Mouse (Mus musculus): ENCODE measurements at regions not wholly inside any gene's neighbourhood (a gene's known extent, or its start where the extent isn't known, plus 50 kb on each side); places are given as distances from the start of the nearest gene placed in this dataset.

- no peak overlapping the region for H3K4me2 ChIP-seq (replicated peaks; ENCODE audit: low read depth, low read length, severe bottlenecking)
- H3K9ac ChIP-seq (ENCODE audit: low read depth, low read length, severe bottlenecking), result no peak overlapping the region
- TF ChIP-seq POLR2A (IDR thresholded peaks at IDR 0.05; ENCODE audit: borderline replicate concordance, extremely low read depth, insufficient read depth, insufficient read length), result no peak
- no peak for DNase-seq (ENCODE audit: low spot score)
- no peak overlapping the region for H3K27ac ChIP-seq (replicated peaks; ENCODE audit: low read depth, low read length)
- no peaks in the 10 kb centered on the region for H3K36me3 ChIP-seq (ENCODE audit: control insufficient read depth, insufficient read depth, low read length)
- 79% methylated on average over 6 of the region's 6 CpGs for WGBS
- H3K27me3 ChIP-seq (ENCODE audit: control insufficient read depth, insufficient read depth, low read length), result no peaks in the 10 kb centered on the region
- H3K9me3 ChIP-seq (ENCODE audit: control insufficient read depth, low read length), result no peaks in the 10 kb centered on the region
- no peak for ATAC-seq (ENCODE audit: low FRiP score, low read depth)
- no peaks in the 10 kb centered on the region for H3K4me1 ChIP-seq (ENCODE audit: control insufficient read depth, insufficient read depth, low read length)
- no peak overlapping the region for H3K4me3 ChIP-seq (replicated peaks; ENCODE audit: low read length)
Measured at GRCm38 (mm10) chr8:57048490-57048889, 272.3 kb upstream of the Hand2 start.

DNA sequence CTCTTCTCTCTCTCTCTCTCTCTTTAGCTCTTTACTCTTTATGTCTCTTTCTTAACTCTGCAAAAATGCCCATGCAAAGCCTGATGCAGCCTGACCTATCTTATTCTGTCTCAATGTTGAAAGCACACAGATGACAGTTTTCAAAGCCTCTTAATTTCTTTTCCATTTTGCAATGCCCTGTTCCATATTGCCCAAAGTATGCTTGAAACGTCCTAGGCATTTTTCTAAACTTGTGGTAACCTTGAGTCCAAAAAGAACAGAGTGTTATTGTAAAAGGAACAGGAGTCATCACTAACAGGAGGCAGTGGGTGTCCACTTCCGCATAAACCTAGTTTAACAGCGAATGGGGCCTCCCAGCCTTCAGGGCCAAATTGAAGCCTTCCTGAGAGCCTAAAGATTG is 271.9 kb upstream of the Hand2 start:
- Histone ChIP-seq H3K9me3 (ENCODE audit: control insufficient read depth, low read length) (no peaks in the 10 kb centered on the region), H3K4me1 (ENCODE audit: control insufficient read depth, insufficient read depth, low read length) (no peaks in the 10 kb centered on the region), H3K9ac (ENCODE audit: low read depth, low read length, severe bottlenecking) (no peak overlapping the region), H3K27me3 (ENCODE audit: control insufficient read depth, insufficient read depth, low read length) (no peaks in the 10 kb centered on the region), H3K4me2 (replicated peaks; ENCODE audit: low read depth, low read length, severe bottlenecking) (no peak overlapping the region), H3K36me3 (ENCODE audit: control insufficient read depth, insufficient read depth, low read length) (no peaks in the 10 kb centered on the region), H3K27ac (replicated peaks; ENCODE audit: low read depth, low read length) (no peak overlapping the region), H3K4me3 (replicated peaks; ENCODE audit: low read length) (no peak overlapping the region)
- no peak for TF ChIP-seq POLR2A (IDR thresholded peaks at IDR 0.05; ENCODE audit: borderline replicate concordance, extremely low read depth, insufficient read depth, insufficient read length)
- ATAC-seq (ENCODE audit: low FRiP score, low read depth), result no peak
- DNase-seq (ENCODE audit: low spot score), result no peak
- WGBS, result 54% methylated on average over 3 of the region's 3 CpGs

GRCm38 (mm10) chr8:57052661-57053060 is 268.1 kb upstream of the Hand2 start:
- Histone ChIP-seq H3K27ac (replicated peaks; ENCODE audit: low read depth, low read length) (no peak overlapping the region), H3K9me3 (ENCODE audit: control insufficient read depth, low read length) (no peaks in the 10 kb centered on the region), H3K4me3 (replicated peaks; ENCODE audit: low read length) (no peak overlapping the region), H3K4me2 (replicated peaks; ENCODE audit: low read depth, low read length, severe bottlenecking) (no peak overlapping the region), H3K36me3 (ENCODE audit: control insufficient read depth, insufficient read depth, low read length) (no peaks in the 10 kb centered on the region), H3K27me3 (ENCODE audit: control insufficient read depth, insufficient read depth, low read length) (no peaks in the 10 kb centered on the region), H3K9ac (ENCODE audit: low read depth, low read length, severe bottlenecking) (no peak overlapping the region), H3K4me1 (ENCODE audit: control insufficient read depth, insufficient read depth, low read length) (no peaks in the 10 kb centered on the region)
- 9% methylated on average over 4 of the region's 4 CpGs for WGBS
- no peak for TF ChIP-seq POLR2A (IDR thresholded peaks at IDR 0.05; ENCODE audit: borderline replicate concordance, extremely low read depth, insufficient read depth, insufficient read length)
- DNase-seq (ENCODE audit: low spot score) (peak; percentile 47), ATAC-seq (ENCODE audit: low FRiP score, low read depth) (peak; percentile 63; the same call in 1 of the 2 replicates)

- no peaks in the 10 kb centered on the region for H3K27me3 ChIP-seq (ENCODE audit: control insufficient read depth, insufficient read depth, low read length)
- H3K36me3 ChIP-seq (ENCODE audit: control insufficient read depth, insufficient read depth, low read length), result no peaks in the 10 kb centered on the region
- no peak overlapping the region for H3K9ac ChIP-seq (ENCODE audit: low read depth, low read length, severe bottlenecking)
- ATAC-seq (ENCODE audit: low FRiP score, low read depth) (no peak), DNase-seq (ENCODE audit: low spot score) (no peak)
- TF ChIP-seq POLR2A (IDR thresholded peaks at IDR 0.05; ENCODE audit: borderline replicate concordance, extremely low read depth, insufficient read depth, insufficient read length), result no peak
- H3K9me3 ChIP-seq (ENCODE audit: control insufficient read depth, low read length), result no peaks in the 10 kb centered on the region
- H3K4me1 ChIP-seq (ENCODE audit: control insufficient read depth, insufficient read depth, low read length), result no peaks in the 10 kb centered on the region
- no peak overlapping the region for H3K4me2 ChIP-seq (replicated peaks; ENCODE audit: low read depth, low read length, severe bottlenecking)
- WGBS, result 92% methylated on average over 8 of the region's 8 CpGs
- H3K4me3 ChIP-seq (replicated peaks; ENCODE audit: low read length), result no peak overlapping the region
- H3K27ac ChIP-seq (replicated peaks; ENCODE audit: low read depth, low read length), result no peak overlapping the region
Measured at GRCm38 (mm10) chr8:57076995-57077394, 243.8 kb upstream of the Hand2 start.

- H3K36me3 ChIP-seq (ENCODE audit: control insufficient read depth, insufficient read depth, low read length), result no peaks in the 10 kb centered on the region
- no peak overlapping the region for H3K4me3 ChIP-seq (replicated peaks; ENCODE audit: low read length)
- no peaks in the 10 kb centered on the region for H3K27me3 ChIP-seq (ENCODE audit: control insufficient read depth, insufficient read depth, low read length)
- H3K9ac ChIP-seq (ENCODE audit: low read depth, low read length, severe bottlenecking), result no peak overlapping the region
- ATAC-seq (ENCODE audit: low FRiP score, low read depth) (no peak), DNase-seq (ENCODE audit: low spot score) (no peak)
- H3K4me2 ChIP-seq (replicated peaks; ENCODE audit: low read depth, low read length, severe bottlenecking), result no peak overlapping the region
- no peak for TF ChIP-seq POLR2A (IDR thresholded peaks at IDR 0.05; ENCODE audit: borderline replicate concordance, extremely low read depth, insufficient read depth, insufficient read length)
- H3K4me1 ChIP-seq (ENCODE audit: control insufficient read depth, insufficient read depth, low read length), result 0 out of 2 replicates have a peak, but pooled peaks cover 7% of the 10 kb centered on the region
- no peaks in the 10 kb centered on the region for H3K9me3 ChIP-seq (ENCODE audit: control insufficient read depth, low read length)
- 58% methylated on average over 3 of the region's 3 CpGs for WGBS
- H3K27ac ChIP-seq (replicated peaks; ENCODE audit: low read depth, low read length), result no peak overlapping the region
Measured at GRCm38 (mm10) chr8:57086811-57087210, 234.0 kb upstream of the Hand2 start.

GRCm38 (mm10) chr8:57092403-57092802 is 228.4 kb upstream of the Hand2 start:
- no peaks in the 10 kb centered on the region for H3K27me3 ChIP-seq (ENCODE audit: control insufficient read depth, insufficient read depth, low read length)
- H3K4me3 ChIP-seq (replicated peaks; ENCODE audit: low read length), result no peak overlapping the region
- no peak for ATAC-seq (ENCODE audit: low FRiP score, low read depth)
- H3K9me3 ChIP-seq (ENCODE audit: control insufficient read depth, low read length), result no peaks in the 10 kb centered on the region
- no peaks in the 10 kb centered on the region for H3K36me3 ChIP-seq (ENCODE audit: control insufficient read depth, insufficient read depth, low read length)
- TF ChIP-seq POLR2A (IDR thresholded peaks at IDR 0.05; ENCODE audit: borderline replicate concordance, extremely low read depth, insufficient read depth, insufficient read length), result no peak
- DNase-seq (ENCODE audit: low spot score), result no peak
- no peak overlapping the region for H3K27ac ChIP-seq (replicated peaks; ENCODE audit: low read depth, low read length)
- no peaks in the 10 kb centered on the region; the same call in 1 of the 2 replicates for H3K4me1 ChIP-seq (ENCODE audit: control insufficient read depth, insufficient read depth, low read length)
- no peak overlapping the region for H3K4me2 ChIP-seq (replicated peaks; ENCODE audit: low read depth, low read length, severe bottlenecking)
- 78% methylated on average over 4 of the region's 4 CpGs for WGBS
- no peak overlapping the region for H3K9ac ChIP-seq (ENCODE audit: low read depth, low read length, severe bottlenecking)

Data from limb, embryonic 14.5 days (tissue).